Mouse (Mus musculus): ENCODE measurements around the gene Brinp2.

- TF ChIP-seq POLR2A (IDR thresholded peaks at IDR 0.05; ENCODE audit: control insufficient read depth in 1 of 2, insufficient read depth in 1 of 2, low read depth in 1 of 2, low read length in 2 of 2, poor library complexity in 1 of 2) (no peak), TCF12 (IDR thresholded peaks at IDR 0.05; ENCODE audit: low read depth, low read length) (no peak), MXI1 (IDR thresholded peaks at IDR 0.05; ENCODE audit: low read depth, low read length) (no peak), CTCF (IDR thresholded peaks at IDR 0.05 in 2 of 3, conservative IDR thresholded peaks at IDR 0.05 in 1 of 3; ENCODE audit: control insufficient read depth in 1 of 3, insufficient read depth in 1 of 3, low read depth in 2 of 3, low read length in 3 of 3, poor library complexity in 1 of 3, severe bottlenecking in 1 of 3) (no peak), EP300 (IDR thresholded peaks at IDR 0.05; ENCODE audit: low read depth in 1 of 2, low read length in 2 of 2) (no peak), NRF1 (IDR thresholded peaks at IDR 0.05; ENCODE audit: insufficient read depth, low read depth, low read length, poor library complexity, severe bottlenecking) (no peak), ZC3H11A (IDR thresholded peaks at IDR 0.05; ENCODE audit: low read depth, low read length) (no peak), GATA1 (IDR thresholded peaks at IDR 0.05; ENCODE audit: low read depth, low read length) (no peak)
These were observed 40.9 kb upstream of the Brinp2 start for GRCm38 (mm10) chr1:158397058-158397457.
